Mouse (Mus musculus): ENCODE measurements at regions not wholly inside any gene's neighbourhood (a gene's known extent, or its start where the extent isn't known, plus 50 kb on each side); places are given as distances from the start of the nearest gene placed in this dataset.
A peak's percentile ranks its signal among the peaks of the same experiment; 100 is the strongest.

GRCm38 (mm10) chr15:62145643-62146285 lies 1223.0 kb upstream of the A1bg start:
- DNase-seq, result no peak

GRCm38 (mm10) chr15:62144776-62145564 lies 1222.2 kb upstream of the A1bg start:
- DNase-seq, result no peak

DNA sequence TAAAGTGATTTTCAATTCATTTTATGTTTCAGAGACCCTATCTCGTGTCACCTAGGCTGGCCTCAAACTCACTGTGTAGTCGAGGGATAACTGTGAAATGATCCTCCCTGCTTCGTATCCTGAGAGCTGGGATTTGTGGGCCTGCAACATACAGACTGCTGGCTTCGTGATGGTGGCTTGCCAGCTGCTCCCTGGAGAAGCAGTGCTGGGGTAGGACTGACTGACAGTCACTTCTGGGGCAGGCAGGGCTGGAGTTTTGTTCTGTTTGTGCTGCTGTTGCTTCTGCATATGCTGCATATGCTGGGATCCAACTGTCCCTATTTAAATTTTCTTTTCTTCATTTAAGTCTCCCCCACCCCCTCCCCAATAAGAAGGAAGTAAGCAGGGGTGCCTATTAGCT lies 1217.0 kb upstream of the A1bg start:
- DNase-seq, result no peak

DNA sequence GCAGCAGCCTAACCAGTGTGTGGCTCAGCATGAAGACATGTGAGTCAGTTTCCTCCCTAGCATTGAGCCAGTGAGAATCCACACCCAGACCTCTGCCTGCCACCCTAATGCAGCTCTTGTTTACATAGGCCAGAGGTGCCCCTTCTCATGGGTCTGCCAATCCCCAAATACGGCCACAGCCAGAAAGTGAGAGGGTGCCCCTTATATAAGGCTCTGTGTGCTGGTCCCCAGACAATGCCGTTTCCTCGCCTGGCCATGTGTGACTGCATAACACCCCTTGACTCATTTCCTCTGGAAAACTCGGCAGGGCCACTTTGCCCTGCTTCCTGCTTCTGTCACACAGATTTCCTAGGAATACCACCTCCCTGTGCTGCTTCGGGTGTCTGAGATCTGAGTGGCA lies 1216.4 kb upstream of the A1bg start:
- DNase-seq, result no peak

- DNase-seq, result no peak
These were observed 1215.9 kb upstream of the A1bg start for GRCm38 (mm10) chr15:62138701-62139100.

DNA sequence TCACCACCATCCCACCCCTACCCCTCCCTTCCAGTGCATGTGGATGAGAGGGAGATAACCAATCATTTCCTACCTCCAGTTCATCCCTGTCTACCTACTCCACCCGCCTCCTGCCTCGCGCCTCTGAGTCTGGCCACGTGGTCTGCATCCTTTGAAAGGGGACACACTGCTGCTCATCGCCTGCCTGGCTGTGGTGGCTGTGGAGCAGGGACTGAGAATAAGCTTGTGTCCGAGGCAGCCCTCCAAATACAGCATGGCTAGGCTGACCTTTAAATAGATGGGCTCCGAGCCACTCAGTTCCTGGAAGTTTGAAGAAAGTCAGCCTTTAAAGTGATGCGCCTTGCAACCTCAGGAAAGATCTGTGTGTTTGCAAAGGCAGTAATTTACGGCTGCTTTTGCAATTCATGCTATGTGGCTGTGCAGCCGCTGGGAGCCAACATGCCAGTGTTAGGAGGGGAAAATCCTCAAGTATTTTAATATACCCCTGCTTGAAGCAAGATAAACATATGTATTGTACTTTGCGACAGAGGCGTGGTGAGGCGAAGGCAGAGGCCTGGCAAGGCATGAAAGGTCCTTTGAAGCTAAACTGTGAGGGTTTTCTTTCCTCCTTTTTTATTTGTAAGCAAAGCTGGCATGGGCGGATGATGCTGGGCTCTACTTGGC lies 1214.3 kb upstream of the A1bg start:
- DNase-seq, result no peak

DNA sequence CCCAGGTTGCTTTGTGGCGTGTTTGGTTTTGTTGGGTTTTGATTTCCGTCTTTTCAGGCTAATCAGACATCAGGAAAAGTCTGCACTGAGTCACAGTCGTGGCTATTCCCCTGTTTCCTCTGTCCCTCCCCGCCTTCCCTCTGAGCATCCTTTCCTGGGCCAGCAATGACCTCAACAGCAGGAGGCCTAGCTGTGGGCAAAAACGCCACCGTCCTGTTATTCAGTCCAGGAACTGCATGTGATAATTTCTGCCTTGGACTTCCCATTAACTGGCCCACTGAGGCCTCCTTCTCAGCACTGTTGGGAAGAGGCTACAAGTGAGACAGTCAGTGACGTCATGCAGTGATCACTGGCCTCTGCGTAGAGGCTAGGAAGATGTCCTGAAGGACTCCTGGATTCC lies 1212.0 kb upstream of the A1bg start:
- DNase-seq, result no peak

DNA sequence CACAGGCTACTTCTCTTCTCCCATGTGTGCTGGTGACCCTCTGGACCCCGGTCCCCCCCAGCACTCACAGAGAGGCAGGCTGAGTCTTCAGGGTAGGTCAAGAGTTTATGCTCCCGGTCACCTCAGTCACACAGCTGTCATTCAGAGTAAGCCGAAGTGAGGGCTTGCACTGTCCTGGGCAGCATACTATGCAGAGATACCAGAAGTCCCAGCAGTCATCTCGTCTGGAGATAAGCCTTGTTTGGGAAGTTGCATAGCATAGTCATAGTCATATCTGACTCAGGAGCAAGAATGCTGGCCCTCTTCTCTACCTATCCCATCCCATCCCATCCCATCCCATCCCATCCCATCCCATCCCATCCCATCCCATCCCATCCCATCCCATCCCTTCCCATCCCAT lies 1211.5 kb upstream of the A1bg start:
- no peak for DNase-seq

DNA sequence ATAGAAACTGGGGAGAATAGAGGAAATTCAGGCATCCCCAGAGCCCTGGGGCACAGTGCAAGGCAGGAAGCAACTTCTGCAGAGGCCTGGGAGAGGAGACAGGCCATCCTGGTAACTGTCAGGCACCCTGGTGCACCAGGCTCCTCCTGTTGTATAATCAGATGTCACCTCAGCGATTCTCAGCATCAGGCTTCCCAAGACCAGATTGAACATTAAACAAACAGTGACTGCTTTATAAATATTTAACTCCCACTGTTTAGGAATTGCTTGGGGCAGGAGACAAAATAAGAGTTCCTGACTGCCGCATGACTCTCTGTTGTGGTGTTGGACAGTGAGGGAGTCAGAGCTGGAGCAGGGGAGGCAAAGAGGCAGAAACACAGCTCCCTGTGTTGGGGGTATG lies 1210.1 kb upstream of the A1bg start:
- DNase-seq, result peak; percentile 84

DNA sequence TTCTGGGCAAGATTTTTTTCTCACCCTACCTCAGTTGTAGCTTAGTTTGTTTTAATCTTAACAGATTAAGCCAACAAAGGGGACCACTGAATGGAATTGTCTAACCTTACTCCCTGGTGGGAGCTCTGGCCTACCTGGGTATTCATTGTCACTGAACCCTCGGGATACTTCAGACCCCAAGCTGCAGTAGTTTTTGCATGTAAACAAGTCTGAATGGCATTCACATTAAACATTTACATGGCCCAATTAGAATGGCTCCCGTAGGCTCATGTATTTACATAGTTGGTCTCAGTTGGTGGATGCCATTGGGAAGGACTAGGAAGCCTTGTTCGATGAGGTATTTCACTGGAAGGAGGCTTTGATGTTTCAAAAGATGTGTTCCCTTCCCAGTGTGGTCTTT lies 1208.9 kb upstream of the A1bg start:
- DNase-seq, result no peak

- DNase-seq, result no peak
These were observed 1207.7 kb upstream of the A1bg start for GRCm38 (mm10) chr15:62130530-62130929.

- no peak for DNase-seq
These were observed 1205.9 kb upstream of the A1bg start for GRCm38 (mm10) chr15:62128546-62129212.

GRCm38 (mm10) chr15:62127602-62128158 lies 1204.9 kb upstream of the A1bg start:
- DNase-seq, result no peak

GRCm38 (mm10) chr15:62125718-62126117 lies 1202.9 kb upstream of the A1bg start:
- DNase-seq, result no peak

DNA sequence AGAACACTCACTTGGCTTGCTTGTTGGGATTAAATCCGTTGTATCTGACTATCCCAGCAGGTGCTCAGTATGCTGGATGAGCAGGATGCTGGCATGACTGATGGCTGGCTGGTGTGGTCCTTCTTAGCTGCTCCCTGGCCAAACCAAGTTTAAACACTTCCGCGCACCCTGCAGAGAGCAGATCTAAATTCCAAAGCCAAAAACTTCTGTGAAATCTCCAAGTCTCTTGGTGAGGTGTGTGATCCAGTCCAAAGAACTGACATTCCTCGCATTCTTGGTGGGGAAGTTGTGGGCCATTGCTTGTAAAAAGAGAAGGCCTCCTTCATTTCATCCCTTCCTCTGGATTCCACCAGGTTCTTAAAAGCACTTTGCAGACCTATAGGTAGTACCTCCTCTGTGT lies 1200.9 kb upstream of the A1bg start:
- no peak for DNase-seq

- DNase-seq, result no peak
These were observed 1199.6 kb upstream of the A1bg start for GRCm38 (mm10) chr15:62122265-62123023.

DNA sequence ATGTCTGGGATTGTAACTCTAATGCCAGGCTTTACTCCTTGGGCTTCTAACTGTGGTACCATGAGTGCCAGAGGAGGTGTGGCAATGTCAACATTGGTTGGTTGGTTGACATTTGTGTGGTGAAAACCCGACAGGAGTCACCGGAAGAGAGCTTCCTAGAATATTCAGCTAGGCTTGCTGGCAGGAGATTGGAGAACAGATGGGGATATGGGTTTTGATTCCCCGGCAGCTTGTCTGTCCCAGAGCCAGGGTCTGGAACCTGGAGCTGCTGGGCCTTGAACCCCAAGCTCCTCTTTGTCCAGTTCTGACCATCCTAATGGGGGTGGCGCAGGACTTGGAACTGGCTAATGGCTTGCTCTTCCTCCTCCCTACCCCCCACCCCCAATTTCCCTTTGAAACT lies 1198.9 kb upstream of the A1bg start:
- no peak for DNase-seq

GRCm38 (mm10) chr15:62120735-62121134 lies 1197.9 kb upstream of the A1bg start:
- DNase-seq, result no peak

DNA sequence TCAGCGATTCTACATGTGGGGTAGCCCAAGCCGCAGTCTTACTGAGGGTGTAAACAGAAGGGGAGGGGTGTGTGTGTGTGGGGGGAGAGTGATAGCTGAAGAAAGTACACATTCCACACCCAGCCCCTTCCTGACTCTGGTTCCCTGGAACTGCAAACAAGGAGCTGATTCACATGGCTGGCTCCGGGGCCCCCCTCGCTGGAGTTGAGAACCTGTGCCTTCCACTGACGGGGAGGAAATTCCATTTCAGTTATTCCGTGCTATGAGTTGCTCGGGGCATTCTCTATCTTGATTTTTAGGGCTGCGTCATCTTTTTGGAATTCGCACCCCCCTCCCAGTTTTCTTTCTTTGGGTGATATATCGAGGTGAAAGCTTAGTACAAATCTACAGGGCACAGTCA lies 1196.2 kb upstream of the A1bg start:
- no peak for DNase-seq

- DNase-seq, result no peak
These were observed 1193.4 kb upstream of the A1bg start for GRCm38 (mm10) chr15:62116184-62116583.

GRCm38 (mm10) chr15:62114815-62115214 lies 1192.0 kb upstream of the A1bg start:
- peak; percentile 51 for DNase-seq

GRCm38 (mm10) chr15:62112151-62112550 lies 1189.3 kb upstream of the A1bg start:
- no peak for DNase-seq

All from kidney, adult 11 months (tissue).